Mouse (Mus musculus): Measurements from ENCODE around the gene Tctex1d2.

DNA sequence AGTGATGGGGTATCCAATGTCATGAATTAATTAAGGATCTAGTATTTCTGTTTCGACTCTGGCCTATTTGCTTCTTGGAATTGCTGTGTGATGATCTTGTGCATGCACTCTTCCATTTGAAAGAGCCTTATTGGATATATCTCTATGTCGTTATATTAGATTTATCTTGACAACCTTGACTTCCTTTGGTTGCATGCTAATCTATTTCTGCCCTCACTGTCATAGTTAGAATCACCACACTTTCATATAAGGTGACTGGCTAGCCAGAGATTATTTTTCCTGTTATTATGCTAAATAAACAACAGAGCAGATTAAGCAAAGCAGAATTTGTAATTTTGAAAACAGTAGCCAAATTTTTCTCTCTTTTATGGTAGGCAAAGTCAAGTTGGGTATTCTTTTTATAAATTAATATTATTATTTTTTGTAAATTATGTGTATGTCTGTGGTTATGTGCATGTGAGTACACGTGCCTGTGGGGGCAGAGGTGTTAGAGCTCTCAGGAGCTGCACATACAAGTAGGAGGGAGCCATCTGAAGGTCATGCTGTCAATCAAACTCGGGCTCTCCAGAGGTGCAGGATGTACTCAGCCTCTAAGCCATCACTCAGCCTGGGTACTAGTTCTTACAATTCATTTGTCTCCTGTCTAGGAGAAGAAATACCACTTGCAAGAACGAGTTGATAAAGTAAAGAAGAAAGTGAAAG, 50.1 kb downstream of the Tctex1d2 start:
- TF ChIP-seq EP300 (IDR thresholded peaks at IDR 0.05; ENCODE audit: low read depth): no peak
- no peak for TF ChIP-seq CTCF (IDR thresholded peaks at IDR 0.05; ENCODE audit: low read depth)
